Mouse (Mus musculus): ENCODE data around the gene Celf2. TPM values are rescaled to one million over a fixed set of nuclear protein-coding genes. Genes with fewer than 3 reads are reported as not detected.

The Celf2 gene
- polyA plus RNA-seq, 1 experiment from 2014 or later: 13.6 TPM

DNA sequence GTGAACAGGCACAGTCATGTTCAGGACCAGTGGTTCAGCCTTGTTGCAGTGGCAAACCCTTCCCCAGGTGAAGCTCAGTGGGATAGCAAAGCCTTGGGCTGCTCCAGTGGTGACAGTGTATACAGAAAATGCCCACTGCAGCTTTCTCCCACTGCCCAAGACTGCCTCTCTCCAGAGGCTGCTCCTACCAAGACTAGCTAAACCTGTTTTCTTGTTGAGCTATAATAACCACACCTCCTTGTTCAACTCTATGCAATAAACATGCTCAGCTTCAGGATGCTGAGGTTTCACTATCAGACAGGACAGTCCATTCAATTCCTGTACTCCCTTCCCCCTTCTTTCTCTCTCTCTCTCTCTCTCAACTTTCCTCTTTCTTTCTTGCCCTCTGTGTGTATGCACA lies 15.9 kb downstream of the Celf2 start:
- ATAC-seq: no peak
- Histone ChIP-seq H3K9ac (no peak overlapping the region), H3K9me3 (replicated peaks) (no peaks in the 10 kb centered on the region), H3K36me3 (no peaks in the 10 kb centered on the region), H3K27ac (no peak overlapping the region), H3K4me2 (no peak overlapping the region), H3K4me3 (no peak overlapping the region), H3K4me1 (no peaks in the 10 kb centered on the region), H3K27me3 (replicated peaks) (no peaks in the 10 kb centered on the region)

GRCm38 (mm10) chr2:7484974-7485373 lies 24.4 kb downstream of the Celf2 start:
- ATAC-seq: no peak

GRCm38 (mm10) chr2:7482062-7482461 lies 27.3 kb downstream of the Celf2 start:
- Histone ChIP-seq H3K27ac (no peak overlapping the region), H3K4me1 (no peaks in the 10 kb centered on the region), H3K27me3 (replicated peaks) (no peaks in the 10 kb centered on the region), H3K4me3 (no peak overlapping the region), H3K4me2 (no peak overlapping the region), H3K36me3 (no peaks in the 10 kb centered on the region), H3K9ac (no peak overlapping the region), H3K9me3 (replicated peaks) (no peaks in the 10 kb centered on the region)
- no peak for ATAC-seq
- 55% methylated on average over 4 of the region's 4 CpGs for WGBS (ENCODE audit: insufficient replicate concordance)

More at GRCm38 (mm10) chr2:7484974-7485373, 24.4 kb downstream of the Celf2 start:
- 48% methylated on average over 2 of the region's 2 CpGs for WGBS (ENCODE audit: insufficient replicate concordance)
- H3K36me3 ChIP-seq: no peaks in the 10 kb centered on the region
- H3K4me2 ChIP-seq: no peak overlapping the region
- no peak overlapping the region for H3K4me3 ChIP-seq
- H3K9me3 ChIP-seq (replicated peaks): no peaks in the 10 kb centered on the region
- H3K9ac ChIP-seq: no peak overlapping the region
- H3K4me1 ChIP-seq: no peaks in the 10 kb centered on the region
- no peaks in the 10 kb centered on the region for H3K27me3 ChIP-seq (replicated peaks)
- H3K27ac ChIP-seq: no peak overlapping the region

GRCm38 (mm10) chr2:7460329-7461056 lies 48.9 kb downstream of the Celf2 start:
- no peak overlapping the region for H3K4me3 ChIP-seq
- H3K4me1 ChIP-seq: no peaks in the 10 kb centered on the region
- H3K9ac ChIP-seq: no peak overlapping the region
- no peaks in the 10 kb centered on the region for H3K27me3 ChIP-seq (replicated peaks)
- 61% methylated on average over 5 of the region's 5 CpGs for WGBS (ENCODE audit: insufficient replicate concordance)
- H3K9me3 ChIP-seq (replicated peaks): no peaks in the 10 kb centered on the region
- H3K27ac ChIP-seq: no peak overlapping the region
- no peak for ATAC-seq
- no peak overlapping the region for H3K4me2 ChIP-seq
- H3K36me3 ChIP-seq: no peaks in the 10 kb centered on the region

DNA sequence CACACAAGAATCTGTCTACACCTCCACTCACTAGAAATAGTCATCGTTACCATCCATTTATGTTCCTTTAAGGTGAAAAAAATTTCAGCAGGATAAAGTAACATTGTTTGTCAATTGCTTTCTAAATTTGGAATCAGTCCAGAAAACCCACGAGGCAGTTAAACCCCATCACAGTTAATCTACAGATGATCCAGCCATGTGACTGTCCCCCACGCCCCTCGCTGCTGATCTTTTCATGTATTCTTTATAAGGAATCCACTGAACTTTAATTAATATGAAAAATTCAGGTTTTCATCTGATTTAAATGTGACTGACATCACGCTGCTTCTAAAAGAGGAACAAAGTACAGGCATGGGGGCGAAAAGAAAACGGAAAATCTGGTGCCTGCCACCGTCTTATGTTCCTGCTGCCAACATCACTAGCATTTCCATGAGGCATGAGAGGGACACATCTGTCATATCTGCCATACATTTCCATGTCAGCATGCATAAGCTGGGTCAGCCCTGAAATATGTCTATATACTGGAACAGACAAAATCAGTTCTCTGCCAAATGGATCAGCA lies 70.6 kb downstream of the Celf2 start:
- no peak overlapping the region for H3K9ac ChIP-seq
- H3K27ac ChIP-seq: no peak overlapping the region
- H3K36me3 ChIP-seq: no peaks in the 10 kb centered on the region
- H3K27me3 ChIP-seq (replicated peaks): no peaks in the 10 kb centered on the region
- H3K9me3 ChIP-seq (replicated peaks): no peaks in the 10 kb centered on the region
- no peak for ATAC-seq
- H3K4me3 ChIP-seq: no peak overlapping the region
- H3K4me1 ChIP-seq: no peaks in the 10 kb centered on the region
- 72% methylated on average over 8 of the region's 8 CpGs for WGBS (ENCODE audit: insufficient replicate concordance)
- no peak overlapping the region for H3K4me2 ChIP-seq

- H3K4me2 ChIP-seq: no peak overlapping the region
- H3K9ac ChIP-seq: no peak overlapping the region
- no peak overlapping the region for H3K27ac ChIP-seq
- no peaks in the 10 kb centered on the region for H3K9me3 ChIP-seq (replicated peaks)
- no peaks in the 10 kb centered on the region for H3K27me3 ChIP-seq (replicated peaks)
- no peaks in the 10 kb centered on the region for H3K4me1 ChIP-seq
- 52% methylated on average over 1 of the region's 1 CpGs for WGBS (ENCODE audit: insufficient replicate concordance)
- no peak for ATAC-seq
- no peak overlapping the region for H3K4me3 ChIP-seq
- H3K36me3 ChIP-seq: no peaks in the 10 kb centered on the region
Observed at GRCm38 (mm10) chr2:7426481-7426880, 82.9 kb downstream of the Celf2 start.

- Histone ChIP-seq H3K9me3 (replicated peaks) (no peaks in the 10 kb centered on the region), H3K27me3 (replicated peaks) (no peaks in the 10 kb centered on the region), H3K27ac (no peak overlapping the region), H3K4me2 (no peak overlapping the region), H3K9ac (no peak overlapping the region), H3K4me3 (no peak overlapping the region), H3K4me1 (no peaks in the 10 kb centered on the region), H3K36me3 (no peaks in the 10 kb centered on the region)
- ATAC-seq: no peak
- 64% methylated on average over 3 of the region's 3 CpGs for WGBS (ENCODE audit: insufficient replicate concordance)
Observed at GRCm38 (mm10) chr2:7400530-7400929, 108.8 kb downstream of the Celf2 start.

DNA sequence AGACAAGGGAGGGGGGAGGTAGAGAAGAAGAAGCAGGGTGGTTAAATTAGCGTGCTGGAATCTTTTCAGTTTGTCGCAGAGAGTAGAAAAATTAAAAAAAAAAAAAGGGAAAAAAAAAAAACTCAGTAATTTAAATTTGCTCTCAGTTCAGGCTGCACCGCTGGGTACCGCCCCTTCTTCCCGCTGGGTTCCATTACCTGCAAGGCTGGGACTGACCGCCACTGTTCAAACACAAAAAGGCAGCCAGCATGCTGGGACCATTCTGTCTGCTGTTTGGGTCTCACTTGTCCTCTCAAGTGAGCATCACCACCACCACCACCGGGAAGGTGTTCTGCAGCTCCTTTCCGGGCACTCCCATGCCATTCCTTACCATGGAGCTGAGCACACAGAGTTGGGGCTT lies 113.4 kb downstream of the Celf2 start:
- no peak overlapping the region for H3K9ac ChIP-seq
- H3K27me3 ChIP-seq (replicated peaks): no peaks in the 10 kb centered on the region
- H3K4me2 ChIP-seq: no peak overlapping the region
- no peaks in the 10 kb centered on the region for H3K4me1 ChIP-seq
- no peak for ATAC-seq
- H3K36me3 ChIP-seq: no peaks in the 10 kb centered on the region
- no peak overlapping the region for H3K4me3 ChIP-seq
- H3K9me3 ChIP-seq (replicated peaks): no peaks in the 10 kb centered on the region
- 39% methylated on average over 8 of the region's 8 CpGs for WGBS (ENCODE audit: insufficient replicate concordance)
- H3K27ac ChIP-seq: no peak overlapping the region

DNA sequence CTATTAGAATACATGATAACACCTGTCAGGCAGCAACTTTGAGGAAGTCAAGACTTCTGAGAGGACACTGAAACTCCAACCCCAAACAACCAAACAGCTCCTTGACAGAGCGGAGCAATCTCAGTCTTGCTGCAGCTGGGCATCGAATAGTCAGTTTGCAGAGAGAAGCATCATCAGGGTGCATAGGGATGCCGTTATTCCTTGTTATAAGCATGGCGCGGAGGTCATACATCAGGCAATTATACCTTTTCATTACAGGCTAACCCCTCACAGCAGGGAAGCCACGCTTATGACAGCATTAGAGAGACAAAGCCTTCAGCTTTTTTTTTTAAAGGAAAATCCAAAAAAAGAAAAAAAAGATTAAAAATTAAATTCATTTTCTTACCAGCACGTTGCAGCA lies 113.9 kb downstream of the Celf2 start:
- no peaks in the 10 kb centered on the region for H3K36me3 ChIP-seq
- H3K9me3 ChIP-seq (replicated peaks): no peaks in the 10 kb centered on the region
- WGBS (ENCODE audit: insufficient replicate concordance): 59% methylated on average over 7 of the region's 7 CpGs
- no peak overlapping the region for H3K27ac ChIP-seq
- H3K27me3 ChIP-seq (replicated peaks): no peaks in the 10 kb centered on the region
- no peak overlapping the region for H3K9ac ChIP-seq
- H3K4me2 ChIP-seq: no peak overlapping the region
- H3K4me1 ChIP-seq: no peaks in the 10 kb centered on the region
- H3K4me3 ChIP-seq: no peak overlapping the region
- ATAC-seq: no peak

- no peaks in the 10 kb centered on the region for H3K4me1 ChIP-seq
Observed at GRCm38 (mm10) chr2:7392500-7392899, 116.9 kb downstream of the Celf2 start.

DNA sequence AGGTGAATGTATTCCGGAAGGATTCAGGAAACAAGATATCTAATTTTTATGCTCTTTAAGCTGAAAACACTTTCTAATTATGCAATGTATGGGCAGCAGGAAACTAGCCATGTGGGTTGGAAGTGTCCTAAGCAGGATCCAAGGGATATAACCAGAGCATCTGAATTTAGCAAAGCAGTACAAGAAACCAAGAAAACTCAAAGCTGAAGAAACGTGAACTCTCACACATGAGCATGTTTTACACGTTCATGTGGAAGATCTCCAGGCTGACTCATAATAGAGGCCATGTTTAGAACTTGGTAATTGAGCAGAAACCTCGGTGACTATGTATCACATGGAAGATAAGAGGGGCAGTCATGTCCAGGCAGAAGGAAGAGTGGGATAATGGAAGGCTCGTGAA lies 120.1 kb downstream of the Celf2 start:
- no peak overlapping the region for H3K9ac ChIP-seq
- WGBS (ENCODE audit: insufficient replicate concordance): 58% methylated on average over 5 of the region's 5 CpGs
- H3K27me3 ChIP-seq (replicated peaks): no peaks in the 10 kb centered on the region
- H3K36me3 ChIP-seq: no peaks in the 10 kb centered on the region
- H3K4me3 ChIP-seq: no peak overlapping the region
- H3K9me3 ChIP-seq (replicated peaks): no peaks in the 10 kb centered on the region
- H3K27ac ChIP-seq: no peak overlapping the region
- ATAC-seq: no peak
- H3K4me1 ChIP-seq: no peaks in the 10 kb centered on the region
- no peak overlapping the region for H3K4me2 ChIP-seq

More at GRCm38 (mm10) chr2:7392500-7392899, 116.9 kb downstream of the Celf2 start:
- Histone ChIP-seq H3K27ac (no peak overlapping the region), H3K27me3 (replicated peaks) (no peaks in the 10 kb centered on the region), H3K9me3 (replicated peaks) (no peaks in the 10 kb centered on the region), H3K4me2 (no peak overlapping the region), H3K4me3 (no peak overlapping the region), H3K36me3 (no peaks in the 10 kb centered on the region), H3K9ac (no peak overlapping the region)
- 53% methylated on average over 2 of the region's 2 CpGs for WGBS (ENCODE audit: insufficient replicate concordance)
- ATAC-seq: no peak

GRCm38 (mm10) chr2:7378736-7379135 lies 130.6 kb downstream of the Celf2 start:
- no peak for ATAC-seq

DNA sequence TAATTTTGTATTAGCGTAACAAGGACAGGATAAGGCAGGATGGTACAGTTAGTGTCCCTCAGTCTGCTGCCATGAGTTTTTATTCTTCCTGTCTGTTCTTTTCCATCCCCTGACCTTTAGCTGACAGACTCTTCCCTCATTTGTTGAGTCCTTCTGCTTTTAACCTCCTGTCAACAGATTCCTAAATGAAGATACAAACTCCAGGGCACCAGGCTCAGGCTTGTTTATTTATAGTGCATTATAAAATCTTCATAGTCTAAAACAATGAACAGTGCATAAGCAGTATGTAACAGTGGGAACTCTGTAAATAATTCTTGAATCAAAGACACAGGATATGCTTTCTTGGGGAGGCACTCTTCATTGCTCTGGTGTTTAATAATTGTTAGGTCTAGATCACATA lies 131.5 kb downstream of the Celf2 start:
- no peak overlapping the region for H3K27ac ChIP-seq
- H3K36me3 ChIP-seq: no peaks in the 10 kb centered on the region
- no peaks in the 10 kb centered on the region for H3K4me1 ChIP-seq
- H3K9ac ChIP-seq: no peak overlapping the region
- no peak for ATAC-seq
- no peaks in the 10 kb centered on the region for H3K27me3 ChIP-seq (replicated peaks)
- WGBS (ENCODE audit: insufficient replicate concordance): 73% methylated on average over 1 of the region's 1 CpGs
- H3K4me3 ChIP-seq: no peak overlapping the region
- H3K9me3 ChIP-seq (replicated peaks): no peaks in the 10 kb centered on the region
- no peak overlapping the region for H3K4me2 ChIP-seq

More at GRCm38 (mm10) chr2:7378736-7379135, 130.6 kb downstream of the Celf2 start:
- Histone ChIP-seq H3K4me2 (no peak overlapping the region), H3K36me3 (no peaks in the 10 kb centered on the region), H3K4me1 (no peaks in the 10 kb centered on the region), H3K27me3 (replicated peaks) (no peaks in the 10 kb centered on the region), H3K9me3 (replicated peaks) (no peaks in the 10 kb centered on the region), H3K27ac (no peak overlapping the region), H3K9ac (no peak overlapping the region), H3K4me3 (no peak overlapping the region)
- 18% methylated on average over 1 of the region's 1 CpGs for WGBS (ENCODE audit: insufficient replicate concordance)
